Mouse (Mus musculus): ENCODE results near the gene Osbpl11.
"Not testable (repeated sequence)": the region's sequence is repeated elsewhere in the genome, so short reads cannot be mapped to it uniquely, and the experiment has no call there.

The Osbpl11 gene

GRCm38 (mm10) chr16:33177722-33178121, 7.1 kb upstream of the Osbpl11 start:
- no peak for DNase-seq (ENCODE audit: low spot score in 2 of 2)

GRCm38 (mm10) chr16:33178278-33179074, 6.4 kb upstream of the Osbpl11 start:
- DNase-seq (ENCODE audit: low spot score in 2 of 2) = peak; percentile 54 to 72

GRCm38 (mm10) chr16:33179222-33179621, 5.6 kb upstream of the Osbpl11 start:
- DNase-seq (ENCODE audit: low spot score in 2 of 2) = not testable (repeated sequence)

GRCm38 (mm10) chr16:33179911-33180310, 5.0 kb upstream of the Osbpl11 start:
- no peak for DNase-seq (ENCODE audit: low spot score in 2 of 2)

GRCm38 (mm10) chr16:33180793-33181192, 4.1 kb upstream of the Osbpl11 start:
- no peak for DNase-seq (ENCODE audit: low spot score in 2 of 2)

GRCm38 (mm10) chr16:33185261-33186046, 583 bp downstream of the Osbpl11 start:
- peak; percentile 27 to 38 for DNase-seq (ENCODE audit: low spot score in 2 of 2)

GRCm38 (mm10) chr16:33186134-33186533, 1.3 kb downstream of the Osbpl11 start:
- no peak for DNase-seq (ENCODE audit: low spot score in 2 of 2)

GRCm38 (mm10) chr16:33188076-33188475, 3.2 kb downstream of the Osbpl11 start:
- DNase-seq (ENCODE audit: low spot score in 2 of 2) = no peak

GRCm38 (mm10) chr16:33191671-33192091, 6.8 kb downstream of the Osbpl11 start:
- DNase-seq (ENCODE audit: low spot score in 2 of 2) = no peak

GRCm38 (mm10) chr16:33192280-33192679, 7.4 kb downstream of the Osbpl11 start:
- no peak for DNase-seq (ENCODE audit: low spot score in 2 of 2)

GRCm38 (mm10) chr16:33193649-33194048, 8.8 kb downstream of the Osbpl11 start:
- DNase-seq (ENCODE audit: low spot score in 2 of 2) = peak; percentile 32 to 35

GRCm38 (mm10) chr16:33195686-33196313, 10.9 kb downstream of the Osbpl11 start:
- no peak for DNase-seq (ENCODE audit: low spot score in 2 of 2)

- DNase-seq (ENCODE audit: low spot score in 2 of 2) = no peak
These were observed 11.7 kb downstream of the Osbpl11 start for GRCm38 (mm10) chr16:33196578-33196977.

GRCm38 (mm10) chr16:33200589-33200988, 15.7 kb downstream of the Osbpl11 start:
- DNase-seq (ENCODE audit: low spot score in 2 of 2) = no peak

GRCm38 (mm10) chr16:33210812-33211211, 25.9 kb downstream of the Osbpl11 start:
- DNase-seq (ENCODE audit: low spot score in 2 of 2) = no peak

- no peak for DNase-seq (ENCODE audit: low spot score in 2 of 2)
These were observed 31.6 kb downstream of the Osbpl11 start for GRCm38 (mm10) chr16:33216313-33217003.

- DNase-seq (ENCODE audit: low spot score in 2 of 2) = not testable (repeated sequence)
These were observed 32.7 kb downstream of the Osbpl11 start for GRCm38 (mm10) chr16:33217553-33218085.

- DNase-seq (ENCODE audit: low spot score in 2 of 2) = no peak
These were observed 37.6 kb downstream of the Osbpl11 start for GRCm38 (mm10) chr16:33222482-33222881.

- DNase-seq (ENCODE audit: low spot score in 2 of 2) = no peak
These were observed 39.5 kb downstream of the Osbpl11 start for GRCm38 (mm10) chr16:33224381-33224780.

- no peak for DNase-seq (ENCODE audit: low spot score in 2 of 2)
These were observed 49.3 kb downstream of the Osbpl11 start for GRCm38 (mm10) chr16:33234128-33234527.

- DNase-seq (ENCODE audit: low spot score in 2 of 2) = no peak
These were observed 51.3 kb downstream of the Osbpl11 start for GRCm38 (mm10) chr16:33236151-33236550.

Measured in frontal cortex, postnatal 14 days (tissue).